Mouse (Mus musculus) left cerebral cortex, postnatal 25 days (tissue): ENCODE measurements around the gene Tanc2. TPM values are rescaled to one million over a fixed set of nuclear protein-coding genes. Genes with fewer than 3 reads are reported as not detected.

Experiments used
- DNase-seq, 2 experiments: peaks; one replicate each; pipeline ENCODE4 v3.0.0; 2022; ENCODE audit warnings: low spot score in 2 of 2, mixed read lengths in 1 of 2
- intact Hi-C: fragments of 180-260 bp; cut with DNase I; formaldehyde crosslinking; loops from one replicate; pipeline ENCODE4 v1.15.1; 2025
- total RNA-seq, 2 experiments: library from RNA; stranded (reverse); gene quantifications; 2 replicates each; pipeline ENCODE4 v1.2.3; 2021

The Tanc2 gene
- total RNA-seq, 2 experiments from 2014 or later = 227 to 231 TPM

DNA sequence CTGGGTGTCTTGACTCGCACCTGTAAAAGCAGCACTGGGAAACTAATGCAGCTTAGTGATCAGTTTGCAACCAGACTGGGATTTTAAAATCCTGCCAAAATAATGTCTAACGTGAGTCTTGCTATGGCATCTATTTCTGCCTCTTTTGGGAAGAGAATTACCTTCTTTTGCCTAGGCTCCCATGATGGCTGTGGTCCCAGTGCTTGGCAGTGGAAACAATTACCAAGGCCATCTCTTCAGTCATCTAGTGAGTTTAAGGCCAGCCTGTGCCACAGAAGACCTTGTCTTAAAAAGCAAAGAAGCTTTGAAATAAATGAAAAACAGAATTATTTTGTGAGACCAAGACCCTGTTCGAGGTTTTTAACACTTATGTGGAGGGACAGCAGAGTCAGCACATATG is 213.9 kb downstream of the Tanc2 start:
- no peak for DNase-seq

DNA sequence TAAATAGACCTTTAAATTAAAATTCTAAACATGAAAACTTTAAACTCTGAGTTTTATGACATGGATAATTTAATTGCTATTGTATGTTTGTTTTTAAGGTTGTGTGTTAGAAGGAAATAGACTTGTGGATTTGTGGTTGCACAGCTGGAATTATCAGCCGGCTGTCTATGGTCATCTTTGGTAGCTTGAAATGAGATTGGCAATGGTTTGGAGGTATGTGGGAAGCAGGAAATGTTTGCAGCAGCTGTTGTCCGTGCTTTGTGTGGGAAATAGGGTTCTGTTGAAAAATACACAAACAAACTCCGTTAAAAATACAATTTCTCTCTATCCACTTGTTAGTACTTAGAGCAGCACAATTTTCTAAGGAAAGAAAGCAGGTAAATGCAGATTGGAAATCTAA is 215.0 kb downstream of the Tanc2 start:
- intact Hi-C loops = no loop called here
- no peak for DNase-seq

More for the DNA sequence above, 213.9 kb downstream of the Tanc2 start:
- intact Hi-C loops = no loop called here

DNA sequence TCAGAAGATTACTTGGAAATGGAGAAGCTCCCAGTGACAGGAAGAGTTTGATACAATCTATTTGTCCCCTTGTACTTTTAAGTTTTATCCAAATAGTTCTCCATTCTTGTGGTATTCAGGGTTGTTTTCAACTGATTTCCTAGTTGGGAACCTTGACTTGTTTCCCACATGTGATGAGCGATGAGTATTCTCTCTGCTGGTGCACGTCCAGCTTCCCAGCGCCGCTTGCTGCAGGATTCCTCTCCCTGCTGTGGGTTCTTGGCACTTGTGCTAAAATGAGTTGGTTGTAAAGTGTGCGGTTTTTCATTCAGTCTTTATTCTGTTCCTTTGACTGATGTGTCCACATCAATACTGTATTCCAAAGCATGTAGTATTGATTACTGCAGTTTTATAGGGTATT is 217.3 kb downstream of the Tanc2 start:
- intact Hi-C loops = no loop called here
- DNase-seq = peak in 1 of 2 experiments; percentile 33

DNA sequence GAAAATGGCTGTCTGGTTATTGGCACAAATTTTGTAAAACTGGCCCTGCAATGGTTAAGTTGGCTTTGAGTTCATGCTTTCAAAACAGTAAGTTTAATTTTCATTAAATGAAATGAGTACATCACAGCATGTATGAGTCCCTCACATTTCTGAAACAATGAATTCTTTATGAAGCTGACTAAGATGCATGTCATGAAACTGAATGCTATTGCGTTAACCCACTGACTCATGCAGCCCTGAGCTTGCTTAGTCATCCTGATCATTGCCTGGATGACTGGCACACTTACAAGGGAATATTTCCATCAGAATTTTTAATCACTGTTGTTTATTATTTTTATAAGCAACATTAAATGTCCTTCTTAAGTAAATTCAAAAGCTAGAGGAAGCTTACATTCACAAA is 233.5 kb downstream of the Tanc2 start:
- DNase-seq = peak in 1 of 2 experiments; percentile 60
- intact Hi-C loops = no loop called here

DNA sequence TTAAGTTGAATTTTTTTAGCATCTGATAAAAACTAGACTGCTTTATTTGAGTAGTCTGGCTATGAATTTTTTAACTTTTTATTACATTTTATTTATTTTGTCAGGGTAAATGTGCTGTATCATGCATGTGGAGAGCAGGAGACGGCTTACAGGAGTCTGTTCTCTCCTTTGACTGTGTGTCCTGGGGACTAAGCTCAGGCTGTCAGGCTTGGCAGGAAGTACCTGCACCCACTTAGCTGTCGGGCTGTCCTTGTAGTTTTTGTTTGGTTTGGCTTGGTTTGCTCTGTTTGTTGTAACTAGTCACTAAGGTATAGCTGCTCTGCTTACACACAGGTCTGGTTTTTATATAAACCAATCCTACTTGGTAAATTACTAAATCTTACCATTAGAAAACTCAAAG is 234.0 kb downstream of the Tanc2 start:
- intact Hi-C loops = no loop called here
- DNase-seq = no peak

DNA sequence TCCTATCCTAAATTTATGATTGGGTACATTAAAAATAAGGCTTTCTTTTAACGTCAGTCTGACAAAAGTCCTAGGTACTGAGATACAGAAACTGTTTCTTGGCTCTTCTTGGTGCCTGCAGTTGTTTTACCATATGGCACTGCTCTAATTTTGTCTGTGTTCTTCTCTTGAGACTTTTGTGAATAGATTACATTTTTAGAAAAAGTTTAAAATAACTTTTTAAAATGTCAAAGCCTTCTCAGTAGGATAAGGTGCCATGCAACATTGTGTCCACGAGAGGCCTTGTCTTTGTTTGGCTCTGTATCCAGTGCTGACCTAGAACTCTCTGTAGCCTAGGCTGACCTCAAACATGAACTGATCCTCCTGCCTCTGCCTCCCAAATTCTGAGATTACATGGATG is 238.4 kb downstream of the Tanc2 start:
- DNase-seq = peak; percentile 44 to 92
- intact Hi-C loops = loop anchor here (2.0 kb wide), 1 partner anchor 31 kb away; no protein-coding TSS in a partner anchor

DNA sequence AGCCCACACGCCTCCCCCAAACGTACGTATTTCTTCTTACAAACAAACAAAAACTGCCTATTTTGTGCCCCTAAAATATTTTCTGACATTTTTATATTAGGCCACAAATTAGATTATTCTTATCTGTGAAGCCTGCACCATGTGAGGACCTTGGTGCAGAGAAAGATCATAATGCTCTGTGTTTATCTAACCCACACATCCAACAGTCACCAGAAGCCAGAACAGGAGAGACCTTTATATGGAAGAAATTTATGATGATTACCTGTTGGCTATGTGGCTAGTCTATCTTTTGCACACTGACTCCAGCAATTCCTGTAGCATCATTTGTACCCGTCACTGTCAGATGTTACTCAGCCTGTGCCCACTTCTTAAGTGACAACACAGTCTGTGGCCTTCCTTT is 245.4 kb downstream of the Tanc2 start:
- DNase-seq = no peak
- intact Hi-C loops = no loop called here

DNA sequence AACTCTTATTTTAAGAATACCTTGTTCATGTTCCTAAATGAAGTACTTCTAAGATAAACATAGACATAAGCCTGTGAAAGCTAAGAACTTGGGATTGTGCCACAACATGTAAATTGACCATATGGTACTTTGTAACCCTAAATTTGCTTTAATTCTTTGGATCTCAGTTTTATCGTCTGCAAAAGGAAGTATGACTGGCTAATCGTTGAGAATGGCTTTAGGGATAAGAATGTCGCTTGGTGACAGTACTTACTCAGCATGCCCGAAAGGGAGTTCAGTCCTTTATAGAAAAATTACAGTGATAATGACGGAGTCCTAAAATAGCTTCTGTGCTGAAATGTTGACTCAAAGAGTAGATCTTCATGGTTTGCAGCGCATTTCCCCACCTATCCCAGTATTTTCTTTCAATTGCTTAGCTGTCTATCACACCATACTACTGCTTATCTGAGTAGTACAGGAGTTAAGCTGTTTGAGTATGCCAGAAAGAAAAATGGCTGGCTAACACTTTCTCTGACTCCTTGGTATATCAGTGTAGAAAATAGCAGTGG is 246.6 kb downstream of the Tanc2 start:
- peak in 1 of 2 experiments; percentile 81 for DNase-seq
- intact Hi-C loops = no loop called here

DNA sequence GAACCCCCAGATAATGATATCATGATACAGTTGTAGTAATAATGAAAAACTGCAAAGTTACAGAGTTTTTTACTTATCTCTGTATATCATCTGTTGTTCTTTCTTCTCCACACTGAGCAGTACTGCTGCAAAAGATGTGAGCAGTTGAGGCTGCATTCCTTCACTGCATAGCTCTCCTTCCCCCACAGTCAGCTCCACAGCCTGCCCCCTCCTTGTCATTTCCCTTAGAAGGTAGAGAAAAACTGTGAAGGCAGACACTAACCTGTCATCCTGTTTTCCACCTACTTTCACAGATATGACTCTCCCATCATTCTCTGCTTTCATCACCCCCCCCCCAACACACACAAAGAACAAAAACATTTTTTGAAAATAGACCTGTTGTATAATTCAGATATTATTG is 248.2 kb downstream of the Tanc2 start:
- peak in 1 of 2 experiments; percentile 81 for DNase-seq
- intact Hi-C loops = no loop called here

DNA sequence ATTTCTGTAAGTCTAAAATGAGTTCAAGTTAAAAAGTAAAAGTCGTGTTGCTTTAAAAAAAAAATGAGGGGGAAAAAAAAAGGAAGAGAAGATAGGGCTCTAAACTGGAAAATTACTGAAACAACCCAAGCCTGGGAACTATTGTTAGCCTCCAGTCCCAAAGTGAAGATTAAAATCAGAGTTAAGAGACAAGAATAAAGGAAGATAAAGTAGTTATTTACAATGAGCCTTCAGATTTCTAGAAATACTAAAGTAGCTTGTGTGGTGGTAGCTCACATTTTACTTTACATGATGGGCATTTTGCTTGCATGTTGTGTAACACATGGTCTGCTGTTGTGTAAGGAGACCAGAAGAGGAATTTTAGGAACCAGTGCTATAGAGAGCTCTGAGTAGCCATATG is 256.1 kb downstream of the Tanc2 start:
- peak in 1 of 2 experiments; percentile 31 for DNase-seq
- intact Hi-C loops = no loop called here

DNA sequence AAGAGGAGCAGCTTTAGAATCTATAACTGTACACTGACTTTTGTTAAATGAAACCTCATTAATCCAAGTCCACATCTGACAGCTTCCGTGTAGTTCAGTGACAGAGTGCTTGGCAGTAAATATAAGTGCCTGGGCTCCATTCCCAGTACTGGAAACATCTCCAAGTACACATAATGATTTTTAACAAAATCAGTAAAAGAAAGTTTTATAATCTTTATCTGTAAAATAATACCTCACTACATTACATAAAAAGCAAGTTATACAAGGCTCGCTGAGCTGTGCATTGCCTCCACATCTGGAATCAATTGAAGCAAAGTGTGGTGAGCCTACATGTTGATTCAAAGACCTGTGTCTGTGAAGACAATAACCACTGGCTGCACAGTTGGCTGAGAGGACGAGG is 265.7 kb downstream of the Tanc2 start:
- DNase-seq = peak; percentile 30 to 70
- intact Hi-C loops = no loop called here

DNA sequence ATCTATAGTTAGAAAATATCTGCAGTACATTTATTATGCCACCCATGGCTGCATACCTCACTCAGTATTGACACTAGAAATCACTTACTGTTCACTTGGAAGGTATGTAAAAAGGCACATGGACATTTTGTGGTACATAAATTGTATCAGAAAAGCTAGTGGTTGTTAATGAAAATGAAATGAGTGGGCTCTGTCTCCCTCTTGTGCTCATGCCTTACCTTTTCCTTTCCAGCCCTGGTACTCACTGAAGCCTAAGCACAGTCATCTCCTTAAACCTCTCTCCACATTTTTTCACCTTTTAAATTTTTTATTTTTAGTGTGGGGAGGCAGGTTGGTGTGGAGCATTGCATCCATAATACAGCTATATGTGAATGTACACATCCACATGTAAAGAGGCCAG is 268.3 kb downstream of the Tanc2 start:
- intact Hi-C loops = no loop called here
- DNase-seq = no peak

DNA sequence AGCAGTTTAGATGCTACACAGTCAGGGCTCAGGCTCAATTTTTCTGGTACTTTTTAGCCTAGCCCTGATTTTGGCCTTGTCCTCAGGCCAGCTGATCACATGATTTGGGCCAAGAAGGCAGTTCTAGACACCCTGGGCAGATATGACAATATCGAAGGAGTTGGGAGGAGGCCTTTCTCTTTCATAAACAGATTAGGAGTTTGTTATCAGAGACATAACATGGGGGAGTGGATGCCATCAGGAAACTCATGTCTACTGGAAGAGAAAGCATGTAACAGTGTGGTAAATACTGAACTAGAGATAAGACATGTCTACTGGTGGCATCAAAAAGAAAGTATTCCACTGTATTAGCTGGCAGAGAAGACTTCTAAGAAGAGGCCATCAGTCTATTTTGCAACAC is 295.8 kb downstream of the Tanc2 start:
- intact Hi-C loops = no loop called here

DNA sequence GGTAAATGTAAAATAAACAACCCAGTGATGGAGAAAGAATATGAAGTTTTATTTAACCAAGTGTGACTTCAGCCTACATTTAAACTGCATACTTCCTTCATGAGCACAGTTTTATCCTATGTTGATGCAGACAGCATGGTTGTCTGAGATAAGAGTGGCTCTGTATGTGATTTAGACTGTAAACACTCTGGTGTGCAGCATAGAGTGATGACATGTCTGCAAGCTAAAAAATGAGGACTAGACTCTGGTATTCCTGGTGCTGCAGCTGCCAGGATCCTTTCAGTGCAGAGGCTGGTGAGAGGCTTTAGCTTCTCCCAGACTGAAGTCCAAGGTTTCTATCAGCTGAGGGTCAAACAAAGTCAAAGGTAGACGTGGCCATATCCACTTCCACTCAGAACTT is 297.5 kb downstream of the Tanc2 start:
- intact Hi-C loops = no loop called here
- no peak for DNase-seq

More for the DNA sequence above, 295.8 kb downstream of the Tanc2 start:
- DNase-seq = no peak

DNA sequence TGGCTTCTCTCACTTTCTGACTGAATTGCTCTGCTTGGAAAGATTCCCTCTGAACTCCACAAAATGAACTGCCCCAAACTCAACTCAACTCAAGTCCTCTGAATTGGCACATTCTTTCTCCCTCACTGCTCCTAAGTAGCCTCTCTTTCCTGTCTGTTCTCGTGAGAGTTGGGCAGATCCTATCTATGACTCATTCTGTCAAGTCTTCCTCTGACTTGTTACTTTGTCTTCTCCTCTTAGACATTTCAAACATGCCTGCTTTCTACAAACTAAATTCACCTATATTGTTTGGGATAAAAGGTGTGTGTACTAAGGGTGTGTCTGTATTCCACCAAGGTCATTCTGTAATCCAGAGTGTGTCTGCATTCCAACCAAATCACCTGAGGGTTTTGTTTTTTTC is 309.4 kb downstream of the Tanc2 start:
- DNase-seq = no peak
- intact Hi-C loops = no loop called here

DNA sequence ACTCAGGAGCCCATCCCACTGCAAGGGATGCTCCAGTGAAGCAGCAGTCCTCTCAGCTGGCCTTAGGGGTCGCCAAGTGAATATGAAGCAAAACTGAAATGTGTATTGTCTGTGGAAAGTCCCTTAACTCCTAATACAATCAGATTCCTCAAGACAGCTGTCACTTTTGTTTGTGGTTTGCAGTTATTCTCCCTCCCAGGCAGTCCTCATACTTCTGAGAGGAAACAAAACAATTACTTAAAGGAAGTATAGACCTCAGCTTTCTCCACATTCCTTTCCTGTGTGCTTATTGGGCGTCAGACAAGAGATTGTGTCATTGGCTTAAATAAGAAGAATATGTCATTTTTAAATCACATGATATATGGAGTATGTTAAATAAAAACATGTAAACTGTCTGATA is 311.7 kb downstream of the Tanc2 start:
- DNase-seq = no peak
- intact Hi-C loops = no loop called here

DNA sequence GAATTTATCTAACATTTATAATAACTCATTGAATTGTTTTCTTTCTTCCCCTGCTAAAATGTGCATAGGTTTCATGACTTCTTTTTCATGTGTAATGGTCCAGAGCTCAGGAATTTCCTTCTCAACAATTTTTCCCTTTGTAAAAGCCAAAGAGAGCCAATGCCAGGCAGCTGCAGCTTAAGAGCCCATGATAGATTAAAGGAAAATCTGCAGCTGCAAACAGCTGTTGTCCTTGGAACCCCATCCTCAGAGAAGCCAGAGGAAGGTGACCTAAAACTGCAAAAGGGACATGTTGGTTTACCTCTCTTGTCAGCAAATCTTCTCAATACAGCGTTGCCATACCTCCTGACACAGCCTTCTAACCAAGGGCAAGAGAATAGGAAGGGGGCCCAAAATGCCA is 313.2 kb downstream of the Tanc2 start:
- no peak for DNase-seq
- intact Hi-C loops = no loop called here

DNA sequence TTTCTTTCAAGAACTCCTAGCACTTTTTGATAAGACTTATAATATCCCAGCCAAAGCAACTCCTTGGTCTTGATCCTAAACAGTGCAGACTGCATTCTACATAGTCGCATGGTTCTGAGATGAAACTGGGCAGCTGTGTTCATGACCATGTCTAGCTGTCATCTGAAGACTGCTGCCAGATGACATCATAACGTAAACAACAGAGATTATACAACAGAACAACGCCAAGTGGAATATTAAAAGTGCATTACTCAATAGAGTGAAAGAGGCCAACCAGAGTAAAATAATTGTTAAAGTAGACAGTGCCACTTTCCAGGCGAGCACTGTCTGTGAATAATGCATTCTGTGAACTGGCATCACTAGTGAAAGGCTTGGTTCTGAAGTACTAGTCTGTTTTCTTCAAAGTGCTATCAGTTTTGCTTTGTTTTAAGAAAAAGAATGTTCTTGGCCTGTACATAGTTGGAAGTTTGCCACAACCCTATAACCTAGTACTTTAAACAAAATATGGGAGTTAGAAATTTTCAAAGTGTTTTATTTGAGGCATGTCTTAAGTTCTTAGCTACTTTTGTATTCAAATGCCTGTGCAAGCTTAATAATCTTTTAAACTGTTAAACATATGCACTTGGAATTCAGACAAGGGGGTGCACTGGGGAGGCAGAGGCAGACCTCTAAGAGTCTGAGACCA is 315.9 kb downstream of the Tanc2 start:
- DNase-seq = no peak
- intact Hi-C loops = no loop called here

DNA sequence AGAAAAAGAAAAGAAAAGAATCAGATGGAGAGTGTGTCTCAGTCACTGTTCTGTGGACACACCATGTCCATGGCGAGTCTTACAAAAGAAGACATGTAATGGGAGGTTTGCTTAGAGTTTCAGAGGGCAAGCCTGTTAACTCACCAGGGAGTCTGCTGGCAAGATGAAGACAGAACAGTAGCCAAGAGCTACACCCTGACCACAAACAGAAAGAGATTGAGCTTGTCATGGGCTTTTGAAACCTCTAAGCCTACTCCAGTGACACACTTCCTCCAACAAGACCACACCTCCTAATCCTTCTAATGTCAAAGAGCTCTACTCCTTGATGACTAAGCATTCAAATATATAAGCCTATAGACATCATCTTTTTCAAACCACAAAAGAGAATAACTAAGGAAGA is 317.6 kb downstream of the Tanc2 start:
- intact Hi-C loops = no loop called here

DNA sequence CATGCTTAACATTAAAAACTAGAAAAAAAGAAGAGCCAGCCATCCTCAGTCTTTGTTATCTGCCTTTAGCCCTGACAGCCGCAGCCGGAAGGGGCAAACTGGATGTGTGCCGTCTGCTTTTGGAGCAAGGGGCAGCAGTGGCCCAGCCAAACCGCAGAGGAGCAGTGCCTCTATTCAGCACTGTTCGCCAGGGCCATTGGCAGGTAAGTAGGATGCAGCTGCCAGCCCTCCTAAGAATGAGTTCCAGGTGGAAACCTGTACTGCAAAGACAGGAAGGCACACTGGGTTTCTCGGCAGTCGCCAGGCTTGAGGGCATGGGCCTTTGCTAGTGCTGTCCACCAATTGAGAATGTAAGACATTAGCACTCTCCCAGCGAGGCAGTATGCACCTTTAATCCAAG is 319.1 kb downstream of the Tanc2 start:
- intact Hi-C loops = no loop called here
- DNase-seq = no peak

More for the DNA sequence above, 317.6 kb downstream of the Tanc2 start:
- DNase-seq = no peak

DNA sequence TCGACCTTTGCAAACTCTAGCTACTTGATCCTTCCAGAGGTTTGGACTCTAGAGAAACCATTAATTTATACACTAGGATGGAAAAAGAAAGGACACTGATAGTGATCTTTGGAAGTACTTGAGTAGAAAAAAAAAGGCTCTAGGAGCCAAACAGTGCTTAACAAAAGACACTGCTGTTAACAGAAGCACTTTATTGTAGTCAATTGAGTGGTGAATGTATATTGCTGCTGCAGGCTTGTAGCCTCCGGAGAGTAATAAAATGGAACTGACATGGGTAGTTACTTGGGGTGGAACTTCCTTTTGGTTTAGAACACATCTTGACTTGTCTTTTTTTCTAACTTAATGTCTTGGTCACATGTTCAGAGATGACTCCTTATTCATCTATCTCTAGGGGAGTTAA is 319.8 kb downstream of the Tanc2 start:
- DNase-seq = no peak
- intact Hi-C loops = loop anchor here (5.0 kb wide), 5 partner anchors 222 to 642 kb away; no protein-coding TSS in a partner anchor
